Mouse (Mus musculus) bone marrow, adult 2 months (tissue): ENCODE results near the gene Smagp.

ENCODE experiments used
- CTCF ChIP-seq: fragments of 200-500 bp; IDR thresholded peaks from 2 replicates; pipeline ENCODE4 v1.5.1; 2011; ENCODE audit warnings: low read length, control low read depth; ENCODE audit not compliant: control insufficient read depth, insufficient read depth
- POLR2A ChIP-seq: fragments of 200-500 bp; IDR thresholded peaks from 2 replicates; pipeline ENCODE4 v1.6.1; 2011; ENCODE audit warnings: low read depth, mild to moderate bottlenecking, control low read depth, low read length, borderline replicate concordance; ENCODE audit not compliant: control insufficient read depth

DNA sequence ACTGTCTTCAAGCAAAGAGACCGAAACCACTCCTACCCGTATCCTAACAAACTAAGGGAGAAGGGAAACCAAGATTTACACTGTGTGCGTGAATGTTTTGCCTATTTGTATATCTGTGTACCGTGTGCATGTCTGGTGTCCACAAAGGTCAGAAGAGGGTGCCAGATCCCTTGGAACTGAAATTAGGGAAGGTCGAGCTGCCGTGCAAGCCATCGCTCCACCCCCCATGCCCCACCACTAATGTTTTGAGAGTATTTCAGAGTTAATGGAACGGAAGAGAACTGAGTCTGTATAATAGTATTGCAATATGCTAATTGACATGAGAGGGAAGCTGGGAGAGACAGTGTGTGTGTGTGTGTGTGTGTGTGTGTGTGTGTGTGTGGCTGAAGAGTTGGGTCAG is 40.9 kb upstream of the Smagp start:
- TF ChIP-seq POLR2A (no peak), CTCF (no peak)
